Mouse (Mus musculus): ENCODE measurements around the gene Atcay. TPM values are rescaled to one million over a fixed set of nuclear protein-coding genes. Genes with fewer than 3 reads are reported as not detected.

Atcay gene
- polyA plus RNA-seq, 1 experiment from 2014 or later, result 2.2 TPM

- DNase-seq (ENCODE audit: low spot score) (peak; percentile 99), ATAC-seq (replicated peaks; ENCODE audit: low FRiP score, low TSS enrichment, low read depth) (peak; percentile 90)
- Histone ChIP-seq H3K36me3 (ENCODE audit: control insufficient read depth, insufficient read depth, low read length) (peaks cover 37% of the 10 kb centered on the region), H3K4me1 (replicated peaks; ENCODE audit: control insufficient read depth, insufficient read depth, low read length) (peaks cover 12% of the 10 kb centered on the region; the same call in 1 of the 2 replicates), H3K27me3 (replicated peaks; ENCODE audit: control insufficient read depth, insufficient read depth, low read length) (no peaks in the 10 kb centered on the region), H3K9me3 (ENCODE audit: control insufficient read depth, low read length) (no peaks in the 10 kb centered on the region), H3K4me3 (ENCODE audit: low read depth, low read length) (peak within 1 kb of the TSS; percentile 70), H3K4me2 (ENCODE audit: low read length) (peak within 1 kb of the TSS; percentile 71), H3K27ac (ENCODE audit: low read depth) (peak within 1 kb of the TSS; percentile 80), H3K9ac (ENCODE audit: low read length) (peak within 1 kb of the TSS; percentile 64)
- WGBS, result under 1% methylated on average over 48 of the region's 48 CpGs
Measured at GRCm38 (mm10) chr10:81266211-81267105, 35.8 kb upstream of the Atcay start, which contains the start of the genes Mrpl54 and Apba3. Gene Mrpl54, minus strand, starts transcription at chr10:81266934. Gene Apba3, plus strand, starts transcription at chr10:81266960.

GRCm38 (mm10) chr10:81265540-81265939 lies 34.9 kb upstream of the Atcay start:
- Histone ChIP-seq H3K27me3 (replicated peaks; ENCODE audit: control insufficient read depth, insufficient read depth, low read length) (no peaks in the 10 kb centered on the region), H3K9me3 (ENCODE audit: control insufficient read depth, low read length) (peaks cover under 1% of the 10 kb centered on the region; the same call in 1 of the 2 replicates), H3K4me3 (ENCODE audit: low read depth, low read length) (peak overlapping the region; percentile 58), H3K4me2 (ENCODE audit: low read length) (peak overlapping the region; percentile 71), H3K9ac (ENCODE audit: low read length) (peak overlapping the region; percentile 64), H3K4me1 (replicated peaks; ENCODE audit: control insufficient read depth, insufficient read depth, low read length) (peaks cover 12% of the 10 kb centered on the region; the same call in 1 of the 2 replicates), H3K36me3 (ENCODE audit: control insufficient read depth, insufficient read depth, low read length) (peaks cover 28% of the 10 kb centered on the region), H3K27ac (ENCODE audit: low read depth) (no peak overlapping the region)
- ATAC-seq (replicated peaks; ENCODE audit: low FRiP score, low TSS enrichment, low read depth), result no peak
- WGBS, result 95% methylated on average over 8 of the region's 8 CpGs
- no peak for DNase-seq (ENCODE audit: low spot score)

- Histone ChIP-seq H3K4me1 (replicated peaks; ENCODE audit: control insufficient read depth, insufficient read depth, low read length) (peaks cover 3% of the 10 kb centered on the region; the same call in 1 of the 2 replicates), H3K4me3 (ENCODE audit: low read depth, low read length) (no peak overlapping the region), H3K27ac (ENCODE audit: low read depth) (no peak overlapping the region), H3K36me3 (ENCODE audit: control insufficient read depth, insufficient read depth, low read length) (peaks cover 27% of the 10 kb centered on the region), H3K9me3 (ENCODE audit: control insufficient read depth, low read length) (peaks cover 5% of the 10 kb centered on the region; the same call in 1 of the 2 replicates), H3K9ac (ENCODE audit: low read length) (no peak overlapping the region), H3K27me3 (replicated peaks; ENCODE audit: control insufficient read depth, insufficient read depth, low read length) (peaks cover 40% of the 10 kb centered on the region), H3K4me2 (ENCODE audit: low read length) (no peak overlapping the region)
- no peak for ATAC-seq (replicated peaks; ENCODE audit: low FRiP score, low TSS enrichment, low read depth)
- DNase-seq (ENCODE audit: low spot score), result no peak
- WGBS, result 92% methylated on average over 4 of the region's 4 CpGs
Measured at GRCm38 (mm10) chr10:81261025-81261424, 30.4 kb upstream of the Atcay start.

- WGBS, result 43% methylated on average over 21 of the region's 21 CpGs
- DNase-seq (ENCODE audit: low spot score), result no peak
- ATAC-seq (replicated peaks; ENCODE audit: low FRiP score, low TSS enrichment, low read depth), result no peak
- Histone ChIP-seq H3K4me3 (ENCODE audit: low read depth, low read length) (no peak overlapping the region), H3K27ac (ENCODE audit: low read depth) (no peak overlapping the region), H3K4me2 (ENCODE audit: low read length) (no peak overlapping the region), H3K4me1 (replicated peaks; ENCODE audit: control insufficient read depth, insufficient read depth, low read length) (no peaks in the 10 kb centered on the region), H3K9ac (ENCODE audit: low read length) (no peak overlapping the region), H3K36me3 (ENCODE audit: control insufficient read depth, insufficient read depth, low read length) (peaks cover 16% of the 10 kb centered on the region), H3K9me3 (ENCODE audit: control insufficient read depth, low read length) (peaks cover 5% of the 10 kb centered on the region; the same call in 1 of the 2 replicates), H3K27me3 (replicated peaks; ENCODE audit: control insufficient read depth, insufficient read depth, low read length) (peaks cover 48% of the 10 kb centered on the region)
Measured at GRCm38 (mm10) chr10:81259225-81259884, 28.7 kb upstream of the Atcay start.

GRCm38 (mm10) chr10:81257158-81258039 lies 26.8 kb upstream of the Atcay start:
- no peaks in the 10 kb centered on the region for H3K36me3 ChIP-seq (ENCODE audit: control insufficient read depth, insufficient read depth, low read length)
- H3K4me1 ChIP-seq (replicated peaks; ENCODE audit: control insufficient read depth, insufficient read depth, low read length), result peaks cover 4% of the 10 kb centered on the region
- peak overlapping the region; percentile 31 for H3K4me3 ChIP-seq (ENCODE audit: low read depth, low read length)
- DNase-seq (ENCODE audit: low spot score), result peak; percentile 72
- H3K4me2 ChIP-seq (ENCODE audit: low read length), result peak overlapping the region; percentile 62
- WGBS, result 3% methylated on average over 62 of the region's 62 CpGs
- peaks cover 5% of the 10 kb centered on the region; the same call in 1 of the 2 replicates for H3K9me3 ChIP-seq (ENCODE audit: control insufficient read depth, low read length)
- H3K9ac ChIP-seq (ENCODE audit: low read length), result 0 out of 2 replicates have a peak overlapping the region, but pooled peaks have one; percentile 17
- H3K27ac ChIP-seq (ENCODE audit: low read depth), result no peak overlapping the region
- no peak for ATAC-seq (replicated peaks; ENCODE audit: low FRiP score, low TSS enrichment, low read depth)
- peaks cover 68% of the 10 kb centered on the region for H3K27me3 ChIP-seq (replicated peaks; ENCODE audit: control insufficient read depth, insufficient read depth, low read length)

- peaks cover 76% of the 10 kb centered on the region for H3K27me3 ChIP-seq (replicated peaks; ENCODE audit: control insufficient read depth, insufficient read depth, low read length)
- H3K27ac ChIP-seq (ENCODE audit: low read depth), result no peak overlapping the region
- ATAC-seq (replicated peaks; ENCODE audit: low FRiP score, low TSS enrichment, low read depth) (no peak), DNase-seq (ENCODE audit: low spot score) (no peak)
- peaks cover 4% of the 10 kb centered on the region for H3K4me1 ChIP-seq (replicated peaks; ENCODE audit: control insufficient read depth, insufficient read depth, low read length)
- no peak overlapping the region for H3K4me2 ChIP-seq (ENCODE audit: low read length)
- H3K36me3 ChIP-seq (ENCODE audit: control insufficient read depth, insufficient read depth, low read length), result no peaks in the 10 kb centered on the region
- H3K9ac ChIP-seq (ENCODE audit: low read length), result no peak overlapping the region
- 38% methylated on average over 1 of the region's 1 CpGs for whole genome bisulfite sequencing
- H3K4me3 ChIP-seq (ENCODE audit: low read depth, low read length), result no peak overlapping the region
- no peaks in the 10 kb centered on the region for H3K9me3 ChIP-seq (ENCODE audit: control insufficient read depth, low read length)
Measured at GRCm38 (mm10) chr10:81254886-81255285, 24.3 kb upstream of the Atcay start.

GRCm38 (mm10) chr10:81252424-81253419 lies 22.1 kb upstream of the Atcay start, which contains the start of gene Matk:
Gene Matk, plus strand, starts transcription at chr10:81252935.
- H3K4me2 ChIP-seq (ENCODE audit: low read length), result peak within 1 kb of the TSS; percentile 31; the same call in 1 of the 2 replicates
- H3K27ac ChIP-seq (ENCODE audit: low read depth), result no peak within 1 kb of the TSS
- 12% methylated on average over 43 of the region's 44 CpGs for WGBS
- no peaks in the 10 kb centered on the region for H3K9me3 ChIP-seq (ENCODE audit: control insufficient read depth, low read length)
- ATAC-seq (replicated peaks; ENCODE audit: low FRiP score, low TSS enrichment, low read depth) (peak; percentile 23; the same call in 1 of the 2 replicates), DNase-seq (ENCODE audit: low spot score) (no peak)
- H3K9ac ChIP-seq (ENCODE audit: low read length), result no peak within 1 kb of the TSS
- no peaks in the 10 kb centered on the region for H3K36me3 ChIP-seq (ENCODE audit: control insufficient read depth, insufficient read depth, low read length)
- H3K27me3 ChIP-seq (replicated peaks; ENCODE audit: control insufficient read depth, insufficient read depth, low read length), result peaks cover 55% of the 10 kb centered on the region
- H3K4me1 ChIP-seq (replicated peaks; ENCODE audit: control insufficient read depth, insufficient read depth, low read length), result peaks cover 4% of the 10 kb centered on the region
- peak within 1 kb of the TSS; percentile 6; the same call in 1 of the 2 replicates for H3K4me3 ChIP-seq (ENCODE audit: low read depth, low read length)

All from intestine, embryonic 14.5 days (tissue).